Mouse (Mus musculus) ES-CJ7 (cell line): ENCODE measurements around the gene Gm17660.
A peak's percentile ranks its signal among the peaks of the same experiment; 100 is the strongest.

Experiments
- DNase-seq: peaks from one replicate; pipeline ENCODE4 v3.0.0; 2011; ENCODE audit warnings: low read depth, low spot score

Gm17660 gene

GRCm38 (mm10) chr5:104077508-104077907 is at the start of gene Gm17660:
TSS of gene Gm17660 (minus strand) at chr5:104077608.
- no peak for DNase-seq

- peak; percentile 27 for DNase-seq
Measured at GRCm38 (mm10) chr5:104126561-104127320, 49.3 kb upstream of the Gm17660 start.

GRCm38 (mm10) chr5:104124016-104124658 is 46.7 kb upstream of the Gm17660 start:
- DNase-seq: no peak

GRCm38 (mm10) chr5:104115890-104116289 is 38.5 kb upstream of the Gm17660 start:
- DNase-seq: no peak

- no peak for DNase-seq
Measured at GRCm38 (mm10) chr5:104115118-104115517, 37.7 kb upstream of the Gm17660 start.

GRCm38 (mm10) chr5:104113491-104114172 is 36.2 kb upstream of the Gm17660 start, which contains the start of gene Sparcl1:
TSS of gene Sparcl1 (minus strand) at chr5:104113733.
- DNase-seq: no peak

- DNase-seq: no peak
Measured at GRCm38 (mm10) chr5:104112511-104112910, 35.1 kb upstream of the Gm17660 start.

- peak; percentile 38 for DNase-seq
Measured at GRCm38 (mm10) chr5:104112016-104112415, 34.6 kb upstream of the Gm17660 start.

GRCm38 (mm10) chr5:104110171-104110920 is 32.9 kb upstream of the Gm17660 start:
- peak; percentile 66 for DNase-seq

- peak; percentile 67 for DNase-seq
Measured at GRCm38 (mm10) chr5:104109516-104109915, 32.1 kb upstream of the Gm17660 start.

GRCm38 (mm10) chr5:104108879-104109369 is 31.5 kb upstream of the Gm17660 start:
- peak; percentile 95 for DNase-seq

- DNase-seq: peak; percentile 75
Measured at GRCm38 (mm10) chr5:104108127-104108875, 30.9 kb upstream of the Gm17660 start.

GRCm38 (mm10) chr5:104104111-104104510 is 26.7 kb upstream of the Gm17660 start:
- DNase-seq: peak; percentile 71

- DNase-seq: no peak
Measured at GRCm38 (mm10) chr5:104103171-104103570, 25.8 kb upstream of the Gm17660 start.

- no peak for DNase-seq
Measured at GRCm38 (mm10) chr5:104101678-104102531, 24.5 kb upstream of the Gm17660 start.

GRCm38 (mm10) chr5:104096078-104096938 is 18.9 kb upstream of the Gm17660 start:
- no peak for DNase-seq

- no peak for DNase-seq
Measured at GRCm38 (mm10) chr5:104095416-104096077, 18.1 kb upstream of the Gm17660 start.

GRCm38 (mm10) chr5:104089751-104090150 is 12.3 kb upstream of the Gm17660 start:
- DNase-seq: no peak
